Mouse (Mus musculus): ENCODE data around the gene Ptn.

DNA sequence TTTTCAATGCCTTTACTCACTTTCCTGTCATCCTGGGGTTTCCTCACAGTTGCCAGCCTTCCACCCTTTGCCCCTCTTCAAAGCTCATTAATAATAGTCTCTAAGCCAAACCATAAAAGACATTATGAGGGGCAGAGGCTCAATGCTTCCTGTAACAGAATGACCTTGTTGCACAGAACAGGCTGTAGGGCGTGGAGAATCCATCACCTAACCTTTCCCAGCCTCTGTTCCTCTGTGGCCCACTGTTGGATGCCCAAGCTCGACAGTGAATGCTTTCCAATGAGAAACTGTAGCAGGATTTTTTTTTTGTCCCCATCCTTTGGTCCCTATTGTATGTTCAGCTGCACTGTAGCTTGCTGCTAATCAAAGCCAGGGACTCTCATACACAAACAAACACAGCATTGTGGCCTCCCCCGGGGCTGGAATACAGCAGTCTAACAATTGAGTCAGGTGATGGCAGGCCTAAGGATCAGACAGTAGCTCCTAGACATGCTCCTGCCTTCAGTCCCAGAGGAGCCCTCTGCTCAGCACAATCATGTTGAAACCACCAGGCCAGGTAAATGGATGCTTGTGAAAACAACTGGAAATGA is 12.9 kb downstream of the Ptn start:
- no peak for TF ChIP-seq MYOG (IDR thresholded peaks at IDR 0.05; ENCODE audit: control insufficient read depth in 1 of 3, insufficient read depth in 1 of 3, insufficient read length in 2 of 3, low read depth in 2 of 3)
- no peak for TF ChIP-seq POLR2AphosphoS2 (IDR thresholded peaks at IDR 0.05; ENCODE audit: insufficient read length, low read depth)
- TF ChIP-seq POLR2A (IDR thresholded peaks at IDR 0.05; ENCODE audit: insufficient read length, low read depth) = no peak
- TF ChIP-seq MAX (IDR thresholded peaks at IDR 0.05; ENCODE audit: low read depth) = no peak
- TF ChIP-seq TCF12 (IDR thresholded peaks at IDR 0.05; ENCODE audit: insufficient read depth, poor library complexity, severe bottlenecking) = no peak
- no peak for TF ChIP-seq USF1 (IDR thresholded peaks at IDR 0.05; ENCODE audit: low read depth)
- no peak for TF ChIP-seq MYOD1 (IDR thresholded peaks at IDR 0.05; ENCODE audit: control insufficient read depth in 1 of 3, insufficient read length in 2 of 3, low read depth in 2 of 3)
- TF ChIP-seq CEBPB (IDR thresholded peaks at IDR 0.05; ENCODE audit: insufficient read depth, poor library complexity, severe bottlenecking) = no peak
- TF ChIP-seq REST (IDR thresholded peaks at IDR 0.05; ENCODE audit: insufficient read depth, insufficient read length) = no peak
- no peak for TF ChIP-seq E2F4 (IDR thresholded peaks at IDR 0.05; ENCODE audit: insufficient read depth)
- no peak for TF ChIP-seq SRF (IDR thresholded peaks at IDR 0.05; ENCODE audit: control insufficient read depth, insufficient read length, low read depth)
- no peak for TF ChIP-seq TCF3 (IDR thresholded peaks at IDR 0.05; ENCODE audit: insufficient read length, low read depth)
